Mouse (Mus musculus) lung, adult 2 months (tissue): ENCODE results near the gene Smtnl1.

ENCODE experiments used
- CTCF ChIP-seq: fragments of 200-500 bp; IDR thresholded peaks from 2 replicates; pipeline ENCODE4 v1.5.1; 2011; ENCODE audit warnings: mild to moderate bottlenecking, low read length, control low read depth; ENCODE audit not compliant: insufficient read depth
- POLR2A ChIP-seq: fragments of 200-500 bp; IDR thresholded peaks from 2 replicates; pipeline ENCODE4 v1.6.1; 2011; ENCODE audit warnings: low read depth, mild to moderate bottlenecking, control low read depth, low read length, borderline replicate concordance; ENCODE audit errors: extremely low read depth

- no peak for TF ChIP-seq POLR2A
- no peak for TF ChIP-seq CTCF
Measured at GRCm38 (mm10) chr2:84800304-84800703, 22.1 kb downstream of the Smtnl1 start.
